Comparison of ENCODE assay signal across 9 mouse cellular contexts in the genomic region with DNA sequence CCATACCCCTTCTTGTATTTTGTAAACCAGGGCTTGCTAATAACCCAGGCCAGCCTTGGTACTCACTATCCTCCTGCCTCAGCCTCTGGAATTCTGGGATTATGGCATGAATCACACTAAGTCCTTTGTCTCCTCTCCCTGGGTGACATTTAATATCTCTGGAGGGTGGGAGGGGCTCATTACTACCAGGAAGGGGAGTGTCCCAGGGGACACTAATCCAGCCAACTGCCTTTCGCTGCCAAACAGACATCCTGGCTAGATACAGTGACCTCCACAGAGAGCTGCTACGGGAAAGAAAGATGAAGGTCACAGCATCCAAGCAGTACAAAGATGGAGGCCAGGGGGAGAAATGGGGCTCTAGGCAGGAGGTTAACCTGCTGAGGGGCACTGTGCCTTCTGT. TPM values are rescaled to one million over a fixed set of nuclear protein-coding genes. Genes with fewer than 3 reads are reported as not detected.
A peak's percentile ranks its signal among the peaks of the same experiment; 100 is the strongest.
DNase-seq lines count a peak whose midpoint lies in the region; ATAC-seq lines count a peak whose summit lies in the region.
"Had no signal": no experiment of that assay in that cellular context is flagged by ENCODE, and none has a peak within 500 bp of the region (broad histone marks: within the 10 kb centered on the region; RNA-seq: fewer than 3 reads in every experiment).

No protein-coding gene starts in this region.

- DNase-seq in 3T3-L1 (ENCODE audit: low read depth, low spot score) (peak; percentile 82), ES-CJ7 (ENCODE audit: low read depth, low spot score) (peak; percentile 39)
- peak; percentile 78 for DNase-seq in kidney, postnatal 14 days
- DNase-seq in left cerebral cortex, adult 8-10 months (ENCODE audit: low spot score in 2 of 2), result no peak
- no peak for DNase-seq in right cerebral cortex, postnatal 10 days (ENCODE audit: low spot score in 2 of 2)
- no peak for DNase-seq in urinary bladder, postnatal 10 days (ENCODE audit: low spot score)

- no peak for ATAC-seq in heart, embryonic 11.5 days (replicated peaks; ENCODE audit: insufficient number of reproducible peaks, low FRiP score, low TSS enrichment)
- ATAC-seq in midbrain, embryonic 15.5 days (replicated peaks), result no peak

- H3K9me3 ChIP-seq in heart, embryonic 11.5 days (replicated peaks; ENCODE audit: control insufficient read depth, low read length), result no peaks in the 10 kb centered on the region
- no peaks in the 10 kb centered on the region for H3K9me3 ChIP-seq in midbrain, embryonic 15.5 days

- H3K27ac ChIP-seq in heart, embryonic 11.5 days (ENCODE audit: low read depth, low read length), result peak overlapping the region; percentile 24; the same call in 1 of the 2 replicates
- no peak overlapping the region for H3K27ac ChIP-seq in midbrain, embryonic 15.5 days
- H3K27ac ChIP-seq: layer of hippocampus, adult 2 months had no signal

- H3K4me3 ChIP-seq in heart, embryonic 11.5 days (ENCODE audit: low read depth, low read length), result no peak overlapping the region
- H3K4me3 ChIP-seq in midbrain, embryonic 15.5 days, result no peak overlapping the region
- H3K4me3 ChIP-seq: layer of hippocampus, adult 2 months had no signal

- no peak overlapping the region for H3K9ac ChIP-seq in heart, embryonic 11.5 days (ENCODE audit: low read depth, low read length)
- H3K9ac ChIP-seq in midbrain, embryonic 15.5 days, result no peak overlapping the region

- H3K4me1 ChIP-seq in heart, embryonic 11.5 days (ENCODE audit: control insufficient read depth, insufficient read depth, low read length), result peaks cover 10% of the 10 kb centered on the region
- 0 out of 2 replicates have a peak, but pooled peaks cover 6% of the 10 kb centered on the region for H3K4me1 ChIP-seq in midbrain, embryonic 15.5 days

- H3K36me3 ChIP-seq in heart, embryonic 11.5 days (ENCODE audit: control insufficient read depth, insufficient read depth, low read length), result peaks cover 31% of the 10 kb centered on the region
- no peaks in the 10 kb centered on the region for H3K36me3 ChIP-seq in midbrain, embryonic 15.5 days (replicated peaks)

- no peaks in the 10 kb centered on the region for H3K27me3 ChIP-seq in heart, embryonic 11.5 days (ENCODE audit: control insufficient read depth, insufficient read depth, low read length)
- no peaks in the 10 kb centered on the region for H3K27me3 ChIP-seq in midbrain, embryonic 15.5 days (replicated peaks)

- 33% methylated on average over 2 of the region's 2 CpGs for WGBS in heart, embryonic 11.5 days (ENCODE audit: insufficient replicate concordance)
- WGBS in midbrain, embryonic 15.5 days, result 31% methylated on average over 2 of the region's 2 CpGs

- H3K4me2 ChIP-seq in heart, embryonic 11.5 days, result no peak overlapping the region
- no peak overlapping the region for H3K4me2 ChIP-seq in midbrain, embryonic 15.5 days

RNA-seq across cellular contexts. Expression of a gene that starts 25.7 kb away (rescaled TPM):
- polyA plus RNA-seq in heart, embryonic 11.5 days (2014; fragmentation: Nextera tagmentation; extraction: Ambion mirVana), result 27.3 and 35.6 TPM in 2 replicates
- 1 to 10 TPM; 4.4 to 7.2 (median 5.2) TPM for total RNA-seq in left cerebral cortex, adult 8-10 months (2022)
- 6.8 and 8.7 TPM in 2 replicates for polyA plus RNA-seq in midbrain, embryonic 15.5 days (2015; fragmentation: Nextera tagmentation; extraction: Ambion mirVana)

RNA-seq across cellular contexts. Expression of a gene that starts 42.2 kb away (rescaled TPM):
- polyA plus RNA-seq in heart, embryonic 11.5 days (2014; fragmentation: Nextera tagmentation; extraction: Ambion mirVana), result 5.1 and 5.6 TPM in 2 replicates
- 10 to 100 TPM; 24.4 to 28.0 (median 26.5) TPM for total RNA-seq in left cerebral cortex, adult 8-10 months (2022)
- 27.7 and 29.5 TPM in 2 replicates for polyA plus RNA-seq in midbrain, embryonic 15.5 days (2015; fragmentation: Nextera tagmentation; extraction: Ambion mirVana)

Comparison
In these comparisons a context has a peak if more than half of its experiments do, and no peak if none do; other contexts are left out.
1. DNase-seq: peak in 3T3-L1 (single experiment), ES-CJ7 (single experiment) and kidney, postnatal 14 days (single experiment); none in left cerebral cortex, adult 8-10 months (0 of 2), right cerebral cortex, postnatal 10 days (0 of 2) and urinary bladder, postnatal 10 days (single experiment).